Mouse (Mus musculus) heart, embryonic 16.5 days (tissue): ENCODE data around the gene Rdh13. TPM values are rescaled to one million over a fixed set of nuclear protein-coding genes. Genes with fewer than 3 reads are reported as not detected.
"Not testable (repeated sequence)": the region's sequence is repeated elsewhere in the genome, so short reads cannot be mapped to it uniquely, and the experiment has no call there.

Experiments used
- ATAC-seq: fragments of 200-750 bp; cut with Nextera tagmentation; replicated peaks from 2 replicates; pipeline ENCODE4 v1.8.0; 2017; ENCODE audit warnings: moderate number of reproducible peaks; ENCODE audit not compliant: insufficient read depth, low FRiP score; ENCODE audit errors: extremely low read depth
- H3K27ac ChIP-seq: fragments of 300-500 bp; sonication (generic); 2 replicates; pipeline ENCODE4 v1.5.1; 2014; ENCODE audit warnings: mild to moderate bottlenecking, low read length, control low read depth, moderate library complexity
- H3K27me3 ChIP-seq: fragments of 300-500 bp; sonication (generic); 2 replicates; pipeline ENCODE4 v1.6.1; 2014; ENCODE audit warnings: low read length, mixed read lengths; ENCODE audit not compliant: control insufficient read depth, insufficient read depth
- H3K36me3 ChIP-seq: fragments of 300-500 bp; sonication (generic); 2 replicates; pipeline ENCODE4 v1.6.1; 2014; ENCODE audit not compliant: control insufficient read depth, insufficient read depth
- H3K4me1 ChIP-seq: fragments of 300-500 bp; sonication (generic); 2 replicates; pipeline ENCODE4 v1.6.1; 2014; ENCODE audit warnings: low read length, mixed read lengths; ENCODE audit not compliant: control insufficient read depth, insufficient read depth
- H3K4me2 ChIP-seq: fragments of 300-500 bp; sonication (generic); 2 replicates; pipeline ENCODE4 v1.6.1; 2014; ENCODE audit warnings: low read depth, mild to moderate bottlenecking, control low read depth, low read length
- H3K4me3 ChIP-seq: fragments of 300-500 bp; sonication (generic); 2 replicates; pipeline ENCODE4 v1.5.1; 2014; ENCODE audit warnings: mild to moderate bottlenecking, control low read depth, low read length
- H3K9ac ChIP-seq: fragments of 300-500 bp; sonication (generic); 2 replicates; pipeline ENCODE4 v1.6.1; 2014; ENCODE audit warnings: low read length, control low read depth
- H3K9me3 ChIP-seq: fragments of 300-500 bp; sonication (generic); replicated peaks from 2 replicates; pipeline ENCODE4 v1.6.1; 2016; ENCODE audit warnings: low read length; ENCODE audit not compliant: control insufficient read depth
- WGBS: fragments of 180-500 bp; shearing (Covaris S2); extraction: QIAGEN DNeasy Blood & Tissue Kit; methylation state at CpG from one replicate; pipeline ENCODE4 v1.1.7; 2014; 5-methylcytosine and 5-hydroxymethylcytosine counted together
- microRNA-seq: library from miRNA; unstranded; fragments of <30 nt; microRNA quantifications from one replicate; pipeline ENCODE4, GENCODE M21; 2017
- polyA plus RNA-seq: library from polyadenylated mRNA; unstranded; fragments of >200 nt; fragmentation: Nextera tagmentation; extraction: Ambion mirVana; gene quantifications from 2 replicates; pipeline ENCODE4 v1.2.1, GENCODE M21; 2015

Gene Rdh13
- polyA plus RNA-seq, 1 experiment from 2014 or later = 32.2 TPM

- no peak overlapping the region for H3K9ac ChIP-seq
- no peaks in the 10 kb centered on the region for H3K4me1 ChIP-seq
- H3K9me3 ChIP-seq = no peaks in the 10 kb centered on the region
- H3K36me3 ChIP-seq = peaks cover 15% of the 10 kb centered on the region
- no peak overlapping the region for H3K4me3 ChIP-seq
- no peaks in the 10 kb centered on the region for H3K27me3 ChIP-seq
- no peak overlapping the region for H3K27ac ChIP-seq
- no peak for ATAC-seq
- 72% methylated on average over 6 of the region's 6 CpGs for WGBS
- H3K4me2 ChIP-seq = no peak overlapping the region
Observed at GRCm38 (mm10) chr7:4419681-4420080, 25.8 kb downstream of the Rdh13 start.

- not testable (repeated sequence) for H3K4me3 ChIP-seq, H3K4me2 ChIP-seq, H3K27me3 ChIP-seq, H3K36me3 ChIP-seq, H3K9me3 ChIP-seq, H3K27ac ChIP-seq, H3K4me1 ChIP-seq, H3K9ac ChIP-seq, ATAC-seq
- 93% methylated on average over 15 of the region's 15 CpGs for WGBS
Observed at GRCm38 (mm10) chr7:4412406-4412805, 33.0 kb downstream of the Rdh13 start.

DNA sequence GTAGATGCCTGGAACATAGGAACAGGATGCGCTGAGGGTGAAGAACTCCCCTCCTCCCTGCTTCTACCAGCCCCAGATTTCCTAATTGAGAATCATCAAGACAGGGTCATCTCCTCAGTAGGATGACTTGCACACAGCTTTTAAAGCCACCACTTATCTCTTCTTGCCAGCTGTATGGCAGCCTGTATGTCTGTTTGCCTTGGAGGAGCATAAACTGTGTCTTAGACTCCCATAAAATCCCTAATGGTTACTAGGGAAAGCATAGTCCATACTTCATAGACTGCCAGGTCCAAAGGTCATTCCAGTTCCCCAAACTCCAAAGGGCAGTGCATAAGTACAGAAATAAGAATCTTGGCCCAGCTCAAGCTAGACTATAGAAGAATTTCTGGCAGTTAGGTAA, 47.7 kb downstream of the Rdh13 start, which contains the start of gene Gp6:
Gene Gp6, minus strand, starts transcription at position 15 of the 400 bp plus-strand sequence.
- 77% methylated on average over 1 of the region's 1 CpGs for WGBS
- no peak for ATAC-seq
- Histone ChIP-seq H3K9me3 (no peaks in the 10 kb centered on the region), H3K4me3 (no peak within 1 kb of the TSS), H3K9ac (no peak within 1 kb of the TSS), H3K4me2 (no peak within 1 kb of the TSS), H3K27me3 (no peaks in the 10 kb centered on the region), H3K36me3 (no peaks in the 10 kb centered on the region), H3K27ac (no peak within 1 kb of the TSS), H3K4me1 (no peaks in the 10 kb centered on the region)

Small RNAs within 50 kb of the gene (microRNA-seq; reads per million reads assigned to microRNA genes)
- gene Gm24605 (not detected), gene Gm24752 (not detected), gene Gm25349 (not detected)

Other genes starting within 250 kb of the Rdh13 start
- gene Lilra5, start 207.9 kb downstream of the Rdh13 start, polyA plus RNA-seq = 0.14 and 0.15 TPM in 2 replicates
- gene Ncr1, start 107.9 kb downstream of the Rdh13 start, polyA plus RNA-seq = 0.12 TPM in 1 of 2 replicates, not detected in the other
- 0.14 and 0.16 TPM in 2 replicates for gene Gp6, start 47.9 kb downstream of the Rdh13 start, polyA plus RNA-seq
- gene Eps8l1, start 15.0 kb upstream of the Rdh13 start, polyA plus RNA-seq = 3.6 and 5.6 TPM in 2 replicates
- gene Ppp1r12c, start 56.0 kb upstream of the Rdh13 start, polyA plus RNA-seq = 28.6 and 39.8 TPM in 2 replicates
- gene Tnnt1, start 70.7 kb upstream of the Rdh13 start, polyA plus RNA-seq = 170 and 190 TPM in 2 replicates
- 3,783 and 3,984 TPM in 2 replicates for gene Tnni3, start 78.6 kb upstream of the Rdh13 start, polyA plus RNA-seq
- gene Dnaaf3, start 86.8 kb upstream of the Rdh13 start, polyA plus RNA-seq = 1.1 and 1.3 TPM in 2 replicates
- 1.9 and 3.4 TPM in 2 replicates for gene Syt5, start 101.9 kb upstream of the Rdh13 start, polyA plus RNA-seq
- 0.17 TPM in 1 of 2 replicates, not detected in the other for gene Ptprh, start 158.4 kb upstream of the Rdh13 start, polyA plus RNA-seq
- gene Tmem86b, start 185.8 kb upstream of the Rdh13 start, polyA plus RNA-seq = 1.0 and 1.5 TPM in 2 replicates
- 4.9 and 5.8 TPM in 2 replicates for gene Ppp6r1, start 213.4 kb upstream of the Rdh13 start, polyA plus RNA-seq
- 76.6 and 82.0 TPM in 2 replicates for gene Hspbp1, start 239.4 kb upstream of the Rdh13 start, polyA plus RNA-seq
- gene Brsk1, start 245.0 kb upstream of the Rdh13 start, polyA plus RNA-seq = 0.49 and 1.1 TPM in 2 replicates